Mouse (Mus musculus): ENCODE results near the gene Paxx. TPM values are rescaled to one million over a fixed set of nuclear protein-coding genes. Genes with fewer than 3 reads are reported as not detected.

Gene Paxx
- total and polyA plus RNA-seq, 3 experiments, result 13.9 to 16.2 (median 15.1) TPM

DNA sequence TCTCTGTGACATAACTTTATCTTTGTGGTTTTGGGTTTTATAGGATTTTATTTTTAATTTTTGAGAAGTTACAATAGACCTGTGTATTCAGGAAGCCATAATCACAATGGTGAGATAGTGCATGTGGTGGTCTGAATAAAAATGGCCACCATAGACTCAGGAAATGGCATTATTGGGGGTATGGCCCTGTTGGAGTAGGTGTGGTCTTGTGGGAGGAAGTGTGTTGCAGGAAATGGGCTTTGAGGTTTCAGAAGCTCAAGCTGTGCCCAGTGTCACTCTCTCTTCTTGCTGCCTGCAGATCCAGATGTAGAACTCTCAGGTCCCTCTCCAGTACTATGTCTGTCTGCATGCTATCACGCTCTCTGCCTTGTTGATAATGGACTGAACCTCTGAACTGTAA lies 19.6 kb upstream of the Paxx start:
- no peak overlapping the region for H3K4me3 ChIP-seq (replicated peaks in 1 of 3; ENCODE audit: low read depth in 2 of 3, low read length in 2 of 3, poor library complexity in 1 of 3)
- peaks cover 9% of the 10 kb centered on the region for H3K9me3 ChIP-seq (replicated peaks; ENCODE audit: low read length)
- H3K79me2 ChIP-seq (replicated peaks; ENCODE audit: control insufficient read depth, extremely low read depth, insufficient read depth, poor library complexity, severe bottlenecking), result no peaks in the 10 kb centered on the region
- H3K4me2 ChIP-seq (ENCODE audit: insufficient read depth, low read depth, poor library complexity, severe bottlenecking), result no peak overlapping the region
- H3K4me1 ChIP-seq (ENCODE audit: control insufficient read depth in 1 of 2, insufficient read depth in 2 of 2), result no peaks in the 10 kb centered on the region
- H3K27me3 ChIP-seq (replicated peaks), result peaks cover 16% of the 10 kb centered on the region
- no peaks in the 10 kb centered on the region for H3K36me3 ChIP-seq (replicated peaks in 1 of 2; ENCODE audit: control insufficient read depth in 1 of 2, insufficient read depth in 1 of 2, low read length in 1 of 2)
- dilution Hi-C loops (cut with MboI; ENCODE audit: extremely low pct_ligation_motif_present, extremely low pct_unique_long_range_greater_than_20kb, low sequenced_read_pairs) (no loop called here), in situ Hi-C loops (cut with MboI; ENCODE audit: low pct_ligation_motif_present, low pct_unique_long_range_greater_than_20kb, low sequenced_read_pairs) (no loop called here)
- H3K9ac ChIP-seq (ENCODE audit: insufficient read depth, low read depth), result no peak overlapping the region
- DNase-seq (ENCODE audit: extremely low read depth), result no peak
- H3K27ac ChIP-seq (ENCODE audit: insufficient read depth, low read depth), result no peak overlapping the region
- TF ChIP-seq RAD21 (IDR thresholded peaks at IDR 0.05; ENCODE audit: low read depth, low read length) (no peak), CHD1 (IDR thresholded peaks at IDR 0.05; ENCODE audit: low read depth, low read length) (no peak), BHLHE40 (IDR thresholded peaks at IDR 0.05; ENCODE audit: low read depth, low read length) (no peak), ELF1 (IDR thresholded peaks at IDR 0.05; ENCODE audit: low read depth, low read length) (no peak), CTCF (conservative IDR thresholded peaks at IDR 0.05 in 1 of 2, IDR thresholded peaks at IDR 0.05 in 1 of 2; ENCODE audit: low read depth in 2 of 2, low read length in 2 of 2) (no peak), EP300 (IDR thresholded peaks at IDR 0.05; ENCODE audit: low read length) (no peak), GABPA (IDR thresholded peaks at IDR 0.05; ENCODE audit: insufficient replicate concordance, low read depth, low read length) (no peak), ZMIZ1 (IDR thresholded peaks at IDR 0.05; ENCODE audit: low read depth, low read length) (no peak), UBTF (IDR thresholded peaks at IDR 0.05; ENCODE audit: low read depth, low read length) (no peak), TCF12 (IDR thresholded peaks at IDR 0.05; ENCODE audit: low read depth, low read length) (no peak), MAX (IDR thresholded peaks at IDR 0.05; ENCODE audit: low read length) (no peak)

DNA sequence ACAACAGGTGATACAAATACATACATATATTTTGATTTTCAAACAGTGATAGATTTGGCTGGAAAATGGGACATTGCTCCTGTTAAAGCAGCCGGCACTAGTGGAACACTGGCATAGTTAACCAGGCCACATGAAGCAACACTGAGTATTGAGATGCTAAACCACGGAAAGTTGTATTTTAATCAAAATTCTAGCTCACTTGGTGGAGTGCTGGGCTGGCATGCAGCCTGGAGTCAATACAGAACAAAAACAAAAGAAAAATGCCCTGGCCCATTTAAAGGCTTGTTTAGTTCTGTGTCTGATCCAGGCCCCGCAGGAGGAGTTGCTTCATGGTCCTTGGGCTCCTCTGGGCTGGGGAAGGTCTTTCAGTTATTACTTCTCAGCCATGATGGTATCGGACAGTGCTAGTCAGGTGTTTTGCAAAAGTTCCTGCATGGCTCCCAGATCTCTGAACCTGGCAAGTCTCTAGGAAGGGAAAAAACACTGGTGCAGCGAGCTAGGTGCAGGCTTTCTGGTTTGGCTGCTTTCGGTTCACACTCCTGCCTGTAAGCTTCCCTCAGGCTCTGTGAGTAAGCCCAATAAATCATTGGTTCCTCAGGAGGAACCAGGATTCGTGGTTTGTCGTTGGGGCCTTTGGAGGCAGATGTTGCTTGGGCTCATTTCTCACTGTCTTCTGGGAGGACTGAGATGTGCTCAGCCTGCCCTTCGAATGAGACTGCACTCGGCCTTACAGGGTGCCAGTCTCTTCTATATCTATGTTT lies 18.8 kb upstream of the Paxx start:
- in situ Hi-C loops (cut with MboI; ENCODE audit: low pct_ligation_motif_present, low pct_unique_long_range_greater_than_20kb, low sequenced_read_pairs), result loop anchor here (5.0 kb wide), 1 partner anchor 47 kb away; no protein-coding TSS in a partner anchor
- Histone ChIP-seq H3K4me2 (ENCODE audit: insufficient read depth, low read depth, poor library complexity, severe bottlenecking) (no peak overlapping the region), H3K27me3 (replicated peaks) (peaks cover 12% of the 10 kb centered on the region), H3K9ac (ENCODE audit: insufficient read depth, low read depth) (no peak overlapping the region), H3K79me2 (replicated peaks; ENCODE audit: control insufficient read depth, extremely low read depth, insufficient read depth, poor library complexity, severe bottlenecking) (no peaks in the 10 kb centered on the region), H3K4me3 (replicated peaks in 1 of 3; ENCODE audit: low read depth in 2 of 3, low read length in 2 of 3, poor library complexity in 1 of 3) (no peak overlapping the region), H3K4me1 (ENCODE audit: control insufficient read depth in 1 of 2, insufficient read depth in 2 of 2) (no peaks in the 10 kb centered on the region), H3K27ac (ENCODE audit: insufficient read depth, low read depth) (no peak overlapping the region), H3K36me3 (replicated peaks in 1 of 2; ENCODE audit: control insufficient read depth in 1 of 2, insufficient read depth in 1 of 2, low read length in 1 of 2) (no peaks in the 10 kb centered on the region), H3K9me3 (replicated peaks; ENCODE audit: low read length) (peaks cover 3% of the 10 kb centered on the region)
- TF ChIP-seq TBP (conservative IDR thresholded peaks at IDR 0.05; ENCODE audit: low read depth, low read length) (no peak), CHD1 (IDR thresholded peaks at IDR 0.05; ENCODE audit: low read depth, low read length) (no peak), RAD21 (IDR thresholded peaks at IDR 0.05; ENCODE audit: low read depth, low read length) (no peak), TCF12 (IDR thresholded peaks at IDR 0.05; ENCODE audit: low read depth, low read length) (no peak), JUND (conservative IDR thresholded peaks at IDR 0.05; ENCODE audit: low read depth, low read length) (no peak), HCFC1 (IDR thresholded peaks at IDR 0.05; ENCODE audit: low read depth, low read length) (no peak), UBTF (IDR thresholded peaks at IDR 0.05; ENCODE audit: low read depth, low read length) (no peak), JUN (IDR thresholded peaks at IDR 0.05; ENCODE audit: insufficient read depth, low read depth, low read length) (no peak), PAX5 (IDR thresholded peaks at IDR 0.05; ENCODE audit: low read length) (no peak), ZNF384 (IDR thresholded peaks at IDR 0.05; ENCODE audit: low read depth, low read length) (no peak), MYC (IDR thresholded peaks at IDR 0.05; ENCODE audit: low read depth, low read length) (no peak), CHD2 (IDR thresholded peaks at IDR 0.05; ENCODE audit: low read length) (no peak), MAX (IDR thresholded peaks at IDR 0.05; ENCODE audit: low read length) (no peak), EP300 (IDR thresholded peaks at IDR 0.05; ENCODE audit: low read length) (no peak), USF2 (conservative IDR thresholded peaks at IDR 0.05; ENCODE audit: low read depth, low read length) (no peak)
- dilution Hi-C loops (cut with MboI; ENCODE audit: extremely low pct_ligation_motif_present, extremely low pct_unique_long_range_greater_than_20kb, low sequenced_read_pairs), result no loop called here
- DNase-seq (ENCODE audit: extremely low read depth), result no peak

All from CH12.LX (cell line).